Mouse (Mus musculus) testis, adult 2 months (tissue): ENCODE measurements around the gene Tldc1. TPM values are rescaled to one million over a fixed set of nuclear protein-coding genes. Genes with fewer than 3 reads are reported as not detected.

Source experiments
- H3K27ac ChIP-seq: fragments of 200-500 bp; 2 replicates; pipeline ENCODE4 v1.5.1; 2012; ENCODE audit warnings: low read depth, low read length; ENCODE audit not compliant: control insufficient read depth, insufficient read depth
- H3K27me3 ChIP-seq: fragments of 200-500 bp; 2 replicates; pipeline ENCODE4 v1.6.1; 2012; ENCODE audit warnings: mild to moderate bottlenecking, low read length, moderate library complexity; ENCODE audit not compliant: control insufficient read depth, insufficient read depth
- H3K36me3 ChIP-seq: fragments of 200-500 bp; 2 replicates; pipeline ENCODE4 v1.6.1; 2012; ENCODE audit warnings: mild to moderate bottlenecking, low read length; ENCODE audit not compliant: control insufficient read depth, insufficient read depth
- H3K4me1 ChIP-seq: fragments of 200-500 bp; 2 replicates; pipeline ENCODE4 v1.6.1; 2012; ENCODE audit warnings: low read length; ENCODE audit not compliant: control insufficient read depth, insufficient read depth
- H3K4me3 ChIP-seq: fragments of 200-500 bp; 2 replicates; pipeline ENCODE4 v1.5.1; 2012; ENCODE audit warnings: low read depth, mild to moderate bottlenecking, low read length, moderate library complexity, mixed read lengths; ENCODE audit not compliant: control insufficient read depth
- CTCF ChIP-seq: fragments of 200-500 bp; IDR thresholded peaks from 2 replicates; pipeline ENCODE4 v1.5.1; 2012; ENCODE audit warnings: low read depth, mild to moderate bottlenecking, inconsistent platforms, low read length, moderate library complexity; ENCODE audit not compliant: control insufficient read depth, insufficient read depth, insufficient replicate concordance
- POLR2A ChIP-seq: fragments of 200-500 bp; IDR thresholded peaks from 2 replicates; pipeline ENCODE4 v1.6.1; 2012; ENCODE audit warnings: low read depth, mild to moderate bottlenecking, inconsistent platforms, low read length, moderate library complexity; ENCODE audit not compliant: control insufficient read depth
- polyA plus RNA-seq: library from polyadenylated mRNA; depleted of rRNA; stranded (reverse); fragments of >200 nt; gene quantifications from 2 replicates; pipeline ENCODE4 v1.2.3, GENCODE M21; 2012

Tldc1 gene
- polyA plus RNA-seq, 1 experiment, result 6.8 TPM

DNA sequence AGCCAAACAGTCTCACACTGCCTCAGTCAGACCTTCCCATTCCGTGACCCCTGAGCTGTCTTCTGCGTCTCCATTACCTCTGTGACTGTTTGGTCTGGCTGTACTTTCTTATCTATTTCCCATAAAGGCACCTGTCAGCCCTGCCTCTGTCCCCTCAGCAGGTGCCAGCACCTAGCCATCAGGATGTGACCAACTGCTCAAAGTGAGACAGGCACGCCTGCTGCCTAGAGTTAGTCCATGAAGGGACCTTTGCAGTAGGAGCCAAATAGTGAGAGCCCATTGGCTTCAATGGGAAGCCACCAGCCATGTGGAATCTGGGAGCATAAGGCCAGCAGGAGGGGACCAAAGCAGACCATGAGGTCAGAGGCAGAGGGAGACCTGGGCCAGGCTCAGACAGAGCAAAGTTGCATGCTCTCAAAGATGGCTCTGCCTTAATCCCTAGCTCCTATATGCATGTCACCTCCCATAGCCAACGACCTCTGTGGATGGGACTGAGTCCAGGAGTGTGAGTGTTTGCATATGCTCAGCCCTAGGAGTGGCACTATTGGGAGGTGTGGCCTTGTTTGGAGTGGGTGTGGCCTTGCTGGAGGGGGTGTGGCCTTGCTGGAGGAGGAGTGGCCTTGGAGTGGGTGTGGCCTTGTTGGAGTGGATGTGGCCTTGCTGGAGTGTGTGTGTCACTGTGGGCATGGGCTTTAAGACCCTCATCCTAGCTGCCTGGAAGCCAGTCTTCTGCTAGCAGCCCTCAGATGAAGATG lies 3.0 kb upstream of the Tldc1 start:
- no peak overlapping the region for H3K27ac ChIP-seq
- peaks cover 24% of the 10 kb centered on the region for H3K4me1 ChIP-seq
- H3K4me3 ChIP-seq, result no peak overlapping the region
- no peaks in the 10 kb centered on the region for H3K36me3 ChIP-seq
- TF ChIP-seq POLR2A (no peak), CTCF (no peak)
- no peaks in the 10 kb centered on the region for H3K27me3 ChIP-seq

- peaks cover 28% of the 10 kb centered on the region for H3K4me1 ChIP-seq
- no peak overlapping the region for H3K27ac ChIP-seq
- H3K4me3 ChIP-seq, result no peak overlapping the region
- no peaks in the 10 kb centered on the region for H3K27me3 ChIP-seq
- H3K36me3 ChIP-seq, result no peaks in the 10 kb centered on the region
- TF ChIP-seq POLR2A, result no peak
- TF ChIP-seq CTCF, result no peak
Observed at GRCm38 (mm10) chr8:119780402-119781049, 2.3 kb upstream of the Tldc1 start.

DNA sequence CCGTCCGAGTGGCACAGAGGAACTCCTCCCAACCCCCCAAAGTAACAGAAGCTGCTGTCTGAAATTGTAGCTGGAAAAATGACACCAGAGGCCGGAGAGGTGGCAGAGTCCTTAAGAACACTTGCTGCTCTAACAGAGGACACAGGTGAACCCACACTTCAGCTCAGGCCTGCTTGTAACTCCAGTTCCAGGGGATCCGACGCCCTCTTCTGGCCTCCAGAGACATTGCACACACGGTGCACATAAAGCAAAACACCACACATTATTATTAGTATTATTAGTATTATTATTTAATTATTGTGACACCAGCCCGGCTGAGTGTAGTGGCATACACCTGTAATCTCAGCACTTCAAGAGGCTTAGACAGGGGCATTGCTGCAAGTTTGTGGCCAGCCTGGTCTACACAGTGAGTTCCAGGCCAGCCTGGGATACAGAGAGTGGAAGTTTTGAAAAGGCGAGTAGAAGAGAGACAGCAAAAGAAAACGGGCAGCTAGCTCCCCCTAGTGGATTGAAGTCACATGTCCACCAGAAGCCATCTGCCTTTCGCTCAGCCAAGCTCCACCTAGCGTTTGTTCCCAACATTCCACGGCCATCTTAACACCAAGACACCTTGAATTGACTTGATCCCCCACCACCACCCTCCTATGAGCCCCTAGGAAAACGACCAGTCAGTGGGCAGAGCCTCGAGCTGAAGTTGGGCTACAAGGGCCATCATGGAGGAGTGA lies 959 bp upstream of the Tldc1 start:
- Histone ChIP-seq H3K4me3 (peak overlapping the region; percentile 93), H3K27ac (peak overlapping the region; percentile 94), H3K27me3 (no peaks in the 10 kb centered on the region), H3K4me1 (peaks cover 34% of the 10 kb centered on the region), H3K36me3 (no peaks in the 10 kb centered on the region)
- peak; percentile 88 for TF ChIP-seq CTCF
- TF ChIP-seq POLR2A, result no peak

GRCm38 (mm10) chr8:119777765-119778164 lies 451 bp downstream of the Tldc1 start:
- TF ChIP-seq POLR2A (no peak), CTCF (no peak)
- H3K4me1 ChIP-seq, result peaks cover 35% of the 10 kb centered on the region
- no peaks in the 10 kb centered on the region for H3K27me3 ChIP-seq
- H3K36me3 ChIP-seq, result no peaks in the 10 kb centered on the region
- H3K4me3 ChIP-seq, result peak overlapping the region; percentile 93
- H3K27ac ChIP-seq, result peak overlapping the region; percentile 87

DNA sequence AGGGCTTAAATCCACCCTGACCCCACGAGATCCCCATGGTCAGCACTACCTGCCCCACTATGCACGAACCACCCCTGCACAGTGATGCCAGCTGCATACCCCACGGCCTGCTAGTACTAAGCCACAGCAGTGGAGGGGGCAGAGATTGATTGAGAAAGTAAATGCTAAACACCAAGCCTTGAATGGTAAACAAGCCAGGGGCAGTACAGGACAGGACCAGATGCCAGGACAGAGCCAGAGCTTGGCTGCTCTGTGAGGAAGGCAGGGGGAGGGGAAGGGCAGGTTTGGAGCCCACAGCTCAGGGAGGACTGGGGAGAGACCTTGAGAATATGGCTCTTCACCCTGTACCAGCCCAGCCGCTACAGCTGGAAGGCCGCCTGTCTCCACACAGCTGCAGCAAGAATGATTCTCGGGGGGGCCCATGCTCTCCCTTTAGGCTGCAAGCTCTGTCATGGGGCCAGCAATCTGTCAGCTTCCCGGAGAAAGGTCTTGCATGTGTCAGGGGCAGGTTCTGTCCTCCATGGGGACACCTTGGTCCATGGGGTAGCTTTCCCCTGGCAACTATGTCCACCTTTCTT lies 1.5 kb downstream of the Tldc1 start:
- TF ChIP-seq CTCF (no peak), POLR2A (no peak)
- Histone ChIP-seq H3K27me3 (no peaks in the 10 kb centered on the region), H3K4me1 (peaks cover 35% of the 10 kb centered on the region), H3K27ac (no peak overlapping the region), H3K4me3 (no peak overlapping the region), H3K36me3 (no peaks in the 10 kb centered on the region)

GRCm38 (mm10) chr8:119765761-119766444 lies 12.3 kb downstream of the Tldc1 start:
- H3K36me3 ChIP-seq, result no peaks in the 10 kb centered on the region
- no peak for TF ChIP-seq POLR2A
- TF ChIP-seq CTCF, result no peak

More at GRCm38 (mm10) chr8:119765761-119766444, 12.3 kb downstream of the Tldc1 start:
- H3K4me3 ChIP-seq, result no peak overlapping the region
- H3K27me3 ChIP-seq, result no peaks in the 10 kb centered on the region
- peaks cover 2% of the 10 kb centered on the region; the same call in 1 of the 2 replicates for H3K4me1 ChIP-seq
- no peak overlapping the region for H3K27ac ChIP-seq
